Mouse (Mus musculus) midbrain, embryonic 12.5 days (tissue): Measurements from ENCODE around the gene Vmn1r159. TPM values are rescaled to one million over a fixed set of nuclear protein-coding genes. Genes with fewer than 3 reads are reported as not detected.
"Not testable (repeated sequence)": the region's sequence is repeated elsewhere in the genome, so short reads cannot be mapped to it uniquely, and the experiment has no call there.

Experiments used
- ATAC-seq: fragments of 200-750 bp; cut with Nextera tagmentation; 2 replicates; pipeline ENCODE4 v1.8.0; 2017; ENCODE audit warnings: low read depth, moderate TSS enrichment, moderate library complexity; ENCODE audit not compliant: low FRiP score
- H3K27ac ChIP-seq: fragments of 300-500 bp; sonication (generic); replicated peaks from 2 replicates; pipeline ENCODE4 v1.5.1; 2016; ENCODE audit warnings: mild to moderate bottlenecking
- H3K27me3 ChIP-seq: fragments of 300-500 bp; sonication (generic); 2 replicates; pipeline ENCODE4 v1.6.1; 2016; ENCODE audit warnings: mild to moderate bottlenecking
- H3K36me3 ChIP-seq: fragments of 300-500 bp; sonication (generic); 2 replicates; pipeline ENCODE4 v1.6.1; 2016
- H3K4me1 ChIP-seq: fragments of 300-500 bp; sonication (generic); 2 replicates; pipeline ENCODE4 v1.6.1; 2016
- H3K4me2 ChIP-seq: fragments of 300-500 bp; sonication (generic); replicated peaks from 2 replicates; pipeline ENCODE4 v1.6.1; 2016; ENCODE audit warnings: mild to moderate bottlenecking, moderate library complexity
- H3K4me3 ChIP-seq: fragments of 300-500 bp; sonication (generic); 2 replicates; pipeline ENCODE4 v1.5.1; 2016; ENCODE audit warnings: mild to moderate bottlenecking
- H3K9ac ChIP-seq: fragments of 300-500 bp; sonication (generic); replicated peaks from 2 replicates; pipeline ENCODE4 v1.6.1; 2016; ENCODE audit warnings: mild to moderate bottlenecking, moderate library complexity
- H3K9me3 ChIP-seq: fragments of 300-500 bp; sonication (generic); 2 replicates; pipeline ENCODE4 v1.6.1; 2016; ENCODE audit warnings: mild to moderate bottlenecking
- WGBS: fragments of 180-500 bp; shearing (Covaris S2); methylation state at CpG from one replicate; pipeline ENCODE4 v1.1.7; 2016; 5-methylcytosine and 5-hydroxymethylcytosine counted together
- polyA plus RNA-seq: library from polyadenylated mRNA; unstranded; fragments of >200 nt; fragmentation: Nextera tagmentation; extraction: Ambion mirVana; gene quantifications from 2 replicates; pipeline ENCODE4 v1.2.1, GENCODE M21; 2016

Gene Vmn1r159
- polyA plus RNA-seq: not detected in 2 replicates

GRCm38 (mm10) chr7:22843505-22843904 is at the start of gene Vmn1r159:
TSS of gene Vmn1r159 (minus strand) at chr7:22843605.
- H3K27me3 ChIP-seq, H3K4me2 ChIP-seq, H3K4me3 ChIP-seq, H3K9me3 ChIP-seq, ATAC-seq, H3K9ac ChIP-seq, H3K36me3 ChIP-seq, H3K27ac ChIP-seq, H3K4me1 ChIP-seq: not testable (repeated sequence)
- 67% methylated on average over 3 of the region's 3 CpGs for WGBS

DNA sequence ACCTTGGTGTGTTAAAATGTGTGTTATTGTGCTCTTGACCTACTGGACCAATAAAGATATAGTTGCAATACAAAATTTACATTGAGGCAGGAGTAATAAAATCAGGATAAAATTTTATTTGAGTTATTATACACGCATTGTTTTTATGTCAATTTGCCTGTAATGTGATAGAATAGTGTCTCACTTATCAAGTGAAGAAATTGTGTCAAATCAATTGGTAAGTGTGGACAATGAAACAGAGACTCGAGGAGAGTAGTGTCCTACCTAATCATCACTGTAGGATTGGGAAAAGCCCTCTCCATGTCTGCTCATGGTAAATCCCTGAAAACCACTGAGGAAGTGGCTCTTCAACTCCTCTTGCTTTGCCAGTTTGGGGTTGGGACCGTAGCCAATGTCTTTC is 27.5 kb upstream of the Vmn1r159 start, which contains the start of gene Vmn1r160:
Gene Vmn1r160 (plus strand): TSS at position 301 of the 400 bp plus-strand sequence.
- WGBS: 39% methylated on average over 1 of the region's 3 CpGs
- not testable (repeated sequence) for ATAC-seq, H3K9me3 ChIP-seq, H3K4me2 ChIP-seq, H3K27me3 ChIP-seq, H3K36me3 ChIP-seq, H3K4me1 ChIP-seq, H3K27ac ChIP-seq, H3K9ac ChIP-seq, H3K4me3 ChIP-seq

Other genes with a start within 250 kb of the Vmn1r159 start
- not detected in 2 replicates for gene Vmn1r155, start 185.6 kb downstream of the Vmn1r159 start, polyA plus RNA-seq
- not detected in 2 replicates for gene Gm8693, start 151.3 kb downstream of the Vmn1r159 start, polyA plus RNA-seq
- gene Gm4567, start 123.9 kb downstream of the Vmn1r159 start, polyA plus RNA-seq: not detected in 2 replicates
- gene Vmn1r157, start 81.9 kb downstream of the Vmn1r159 start, polyA plus RNA-seq: not detected in 2 replicates
- gene Vmn1r158, start 52.8 kb downstream of the Vmn1r159 start, polyA plus RNA-seq: not detected in 2 replicates
- not detected in 2 replicates for gene Vmn1r160, start 27.6 kb upstream of the Vmn1r159 start, polyA plus RNA-seq
- gene Gm4214, start 141.1 kb upstream of the Vmn1r159 start, polyA plus RNA-seq: not detected in 2 replicates
- not detected in 2 replicates for gene Gm4216, start 176.3 kb upstream of the Vmn1r159 start, polyA plus RNA-seq
- not detected in 2 replicates for gene Vmn1r163, start 211.9 kb upstream of the Vmn1r159 start, polyA plus RNA-seq
- gene Gm8720, start 223.9 kb upstream of the Vmn1r159 start, polyA plus RNA-seq: not detected in 2 replicates